Mouse (Mus musculus) CH12.LX (cell line): ENCODE measurements around the gene Cd200.

Experiments used
- CTCF ChIP-seq, 2 experiments: IDR thresholded peaks in 1 of 2; conservative IDR thresholded peaks in 1 of 2; 2 replicates each; pipeline ENCODE4 v1.5.1; 2011 to 2012; ENCODE audit warnings: low read depth in 2 of 2, low read length in 2 of 2, improper control_type of control experiment in 1 of 2, inconsistent platforms in 1 of 2, mild to moderate bottlenecking in 1 of 2, moderate library complexity in 1 of 2
- E2F4 ChIP-seq: IDR thresholded peaks from 2 replicates; pipeline ENCODE4 v1.6.1; 2011; ENCODE audit warnings: low read depth, low read length, improper control_type of control experiment; ENCODE audit not compliant: insufficient replicate concordance
- EP300 ChIP-seq: IDR thresholded peaks from 2 replicates; pipeline ENCODE4 v1.6.1; 2011; ENCODE audit warnings: low read length, improper control_type of control experiment
- GABPA ChIP-seq: IDR thresholded peaks from 2 replicates; pipeline ENCODE4 v1.6.1; 2012; ENCODE audit warnings: low read depth, low read length, improper control_type of control experiment, inconsistent platforms; ENCODE audit not compliant: insufficient replicate concordance
- MAX ChIP-seq: IDR thresholded peaks from 2 replicates; pipeline ENCODE4 v1.6.1; 2011; ENCODE audit warnings: low read length, improper control_type of control experiment
- MEF2A ChIP-seq: IDR thresholded peaks from 2 replicates; pipeline ENCODE4 v1.6.1; 2014; ENCODE audit warnings: low read depth, mild to moderate bottlenecking, inconsistent platforms, low read length, improper control_type of control experiment, borderline replicate concordance
- POLR2A ChIP-seq: IDR thresholded peaks from 2 replicates; pipeline ENCODE4 v1.6.1; 2011; ENCODE audit warnings: low read depth, mild to moderate bottlenecking, improper control_type of control experiment, low read length
- RCOR1 ChIP-seq: conservative IDR thresholded peaks from 2 replicates; pipeline ENCODE4 v1.6.1; 2012; ENCODE audit warnings: low read depth, mild to moderate bottlenecking, inconsistent platforms, low read length, improper control_type of control experiment
- SIN3A ChIP-seq: IDR thresholded peaks from 2 replicates; pipeline ENCODE4 v1.6.1; 2012; ENCODE audit warnings: low read length, improper control_type of control experiment, inconsistent platforms
- SMC3 ChIP-seq: IDR thresholded peaks from 2 replicates; pipeline ENCODE4 v1.6.1; 2011; ENCODE audit warnings: low read depth, low read length, improper control_type of control experiment

GRCm38 (mm10) chr16:45413497-45413896 lies 4.6 kb upstream of the Cd200 start:
- TF ChIP-seq SMC3 (peak; percentile 88), E2F4 (no peak), MEF2A (no peak), POLR2A (no peak), MAX (peak; percentile 43; the same call in 1 of the 2 replicates), CTCF (conservative IDR thresholded peaks at IDR 0.05 in 1 of 2, IDR thresholded peaks at IDR 0.05 in 1 of 2; ENCODE audit: low read depth in 2 of 2, low read length in 2 of 2) (peak; percentile 13 to 88; a peak in 3 of 4 replicates), SIN3A (no peak), RCOR1 (no peak), GABPA (no peak), EP300 (no peak)
